Mouse (Mus musculus) kidney, embryonic 16.5 days (tissue): Measurements from ENCODE around the gene Fbxo42. TPM values are rescaled to one million over a fixed set of nuclear protein-coding genes. Genes with fewer than 3 reads are reported as not detected.
"Not testable (repeated sequence)": the region's sequence is repeated elsewhere in the genome, so short reads cannot be mapped to it uniquely, and the experiment has no call there.

Source experiments
- ATAC-seq: fragments of 200-750 bp; cut with Nextera tagmentation; 2 replicates; pipeline ENCODE4 v1.8.0; 2017; ENCODE audit warnings: moderate TSS enrichment; ENCODE audit not compliant: low FRiP score, low TSS enrichment
- H3K27ac ChIP-seq: fragments of 300-500 bp; sonication (generic); 2 replicates; pipeline ENCODE4 v1.5.1; 2014; ENCODE audit warnings: low read length
- H3K27me3 ChIP-seq: fragments of 300-500 bp; sonication (generic); 2 replicates; pipeline ENCODE4 v1.6.1; 2014; ENCODE audit warnings: low read length, control low read depth, mixed read lengths; ENCODE audit not compliant: insufficient read depth
- H3K36me3 ChIP-seq: fragments of 300-500 bp; sonication (generic); 2 replicates; pipeline ENCODE4 v1.6.1; 2014; ENCODE audit warnings: low read length, control low read depth, mixed read lengths; ENCODE audit not compliant: insufficient read depth
- H3K4me1 ChIP-seq: fragments of 300-500 bp; sonication (generic); 2 replicates; pipeline ENCODE4 v1.6.1; 2014; ENCODE audit warnings: low read length, control low read depth, mixed read lengths; ENCODE audit not compliant: insufficient read depth
- H3K4me2 ChIP-seq: fragments of 300-500 bp; sonication (generic); replicated peaks from 2 replicates; pipeline ENCODE4 v1.6.1; 2014; ENCODE audit warnings: low read depth, low read length
- H3K4me3 ChIP-seq: fragments of 300-500 bp; sonication (generic); 2 replicates; pipeline ENCODE4 v1.5.1; 2014; ENCODE audit warnings: mild to moderate bottlenecking, low read length
- H3K9ac ChIP-seq: fragments of 300-500 bp; sonication (generic); replicated peaks from 2 replicates; pipeline ENCODE4 v1.6.1; 2014; ENCODE audit warnings: low read length
- H3K9me3 ChIP-seq: fragments of 300-500 bp; sonication (generic); 2 replicates; pipeline ENCODE4 v1.6.1; 2016; ENCODE audit warnings: low read length, control low read depth
- WGBS: fragments of 180-500 bp; shearing (Covaris S2); extraction: QIAGEN DNeasy Blood & Tissue Kit; methylation state at CpG from one replicate; pipeline ENCODE4 v1.1.7; 2014; 5-methylcytosine and 5-hydroxymethylcytosine counted together
- polyA plus RNA-seq: library from polyadenylated mRNA; unstranded; fragments of >200 nt; fragmentation: Nextera tagmentation; extraction: Ambion mirVana; gene quantifications from 2 replicates; pipeline ENCODE4 v1.2.1, GENCODE M21; 2015

Fbxo42 gene
- polyA plus RNA-seq, 1 experiment from 2014 or later = 21.1 TPM

- Histone ChIP-seq H3K27me3 (no peaks in the 10 kb centered on the region), H3K4me1 (peaks cover 81% of the 10 kb centered on the region), H3K4me2 (no peak overlapping the region), H3K9me3 (no peaks in the 10 kb centered on the region), H3K4me3 (no peak overlapping the region), H3K36me3 (no peaks in the 10 kb centered on the region), H3K9ac (0 out of 2 replicates have a peak overlapping the region, but pooled peaks have one; percentile 42), H3K27ac (peak overlapping the region; percentile 54)
- 49% methylated on average over 8 of the region's 8 CpGs for WGBS
- ATAC-seq = no peak
Measured at GRCm38 (mm10) chr4:141134031-141134441, 13.7 kb upstream of the Fbxo42 start.

GRCm38 (mm10) chr4:141134751-141135530, 12.8 kb upstream of the Fbxo42 start:
- no peak overlapping the region for H3K9ac ChIP-seq
- peak overlapping the region; percentile 54 for H3K27ac ChIP-seq
- WGBS = 76% methylated on average over 20 of the region's 20 CpGs
- no peak for ATAC-seq
- H3K36me3 ChIP-seq = no peaks in the 10 kb centered on the region
- peaks cover 77% of the 10 kb centered on the region for H3K4me1 ChIP-seq
- H3K4me2 ChIP-seq = no peak overlapping the region
- no peak overlapping the region for H3K4me3 ChIP-seq
- H3K9me3 ChIP-seq = no peaks in the 10 kb centered on the region
- no peaks in the 10 kb centered on the region for H3K27me3 ChIP-seq

GRCm38 (mm10) chr4:141136126-141136525, 11.6 kb upstream of the Fbxo42 start:
- 71% methylated on average over 7 of the region's 7 CpGs for WGBS
- ATAC-seq = no peak
- H3K9me3 ChIP-seq = no peaks in the 10 kb centered on the region
- peaks cover 67% of the 10 kb centered on the region for H3K4me1 ChIP-seq
- no peak overlapping the region for H3K4me3 ChIP-seq
- no peak overlapping the region for H3K27ac ChIP-seq
- no peak overlapping the region for H3K9ac ChIP-seq
- H3K4me2 ChIP-seq = no peak overlapping the region
- H3K27me3 ChIP-seq = no peaks in the 10 kb centered on the region
- no peaks in the 10 kb centered on the region for H3K36me3 ChIP-seq

- not testable (repeated sequence) for H3K27me3 ChIP-seq, ATAC-seq, H3K27ac ChIP-seq, H3K9me3 ChIP-seq, H3K36me3 ChIP-seq
- 0 out of 2 replicates have a peak overlapping the region, but pooled peaks have one; percentile 15 for H3K9ac ChIP-seq
- peak overlapping the region; percentile 94 for H3K4me2 ChIP-seq
- peaks cover 55% of the 10 kb centered on the region for H3K4me1 ChIP-seq
- WGBS = 63% methylated on average over 2 of the region's 3 CpGs
- peak overlapping the region; percentile 93; the same call in 1 of the 2 replicates for H3K4me3 ChIP-seq
Measured at GRCm38 (mm10) chr4:141137740-141138139, 10.0 kb upstream of the Fbxo42 start.

- ATAC-seq = peak; percentile 9
- Histone ChIP-seq H3K4me2 (peak overlapping the region; percentile 94), H3K27me3 (no peaks in the 10 kb centered on the region), H3K9me3 (no peaks in the 10 kb centered on the region), H3K36me3 (no peaks in the 10 kb centered on the region), H3K27ac (peak overlapping the region; percentile 97), H3K9ac (peak overlapping the region; percentile 89), H3K4me3 (peak overlapping the region; percentile 93), H3K4me1 (peaks cover 47% of the 10 kb centered on the region)
- under 1% methylated on average over 29 of the region's 29 CpGs for WGBS
Measured at GRCm38 (mm10) chr4:141138425-141139115, 9.1 kb upstream of the Fbxo42 start.

GRCm38 (mm10) chr4:141139116-141139970, 8.4 kb upstream of the Fbxo42 start, which contains the start of gene Szrd1:
Gene Szrd1 (minus strand): TSS chr4:141139775.
- Histone ChIP-seq H3K4me3 (peak within 1 kb of the TSS; percentile 93), H3K4me2 (peak within 1 kb of the TSS; percentile 94), H3K9me3 (no peaks in the 10 kb centered on the region), H3K27ac (peak within 1 kb of the TSS; percentile 97), H3K27me3 (no peaks in the 10 kb centered on the region), H3K9ac (peak within 1 kb of the TSS; percentile 89), H3K36me3 (no peaks in the 10 kb centered on the region), H3K4me1 (peaks cover 41% of the 10 kb centered on the region)
- under 1% methylated on average over 55 of the region's 63 CpGs for WGBS
- peak; percentile 93 for ATAC-seq

GRCm38 (mm10) chr4:141140354-141140753, 7.4 kb upstream of the Fbxo42 start:
- H3K36me3 ChIP-seq, H3K4me2 ChIP-seq, H3K9ac ChIP-seq, ATAC-seq, H3K4me3 ChIP-seq, H3K27me3 ChIP-seq, H3K27ac ChIP-seq, H3K9me3 ChIP-seq: not testable (repeated sequence)
- WGBS = 86% methylated on average over 9 of the region's 9 CpGs
- peaks cover 31% of the 10 kb centered on the region for H3K4me1 ChIP-seq

GRCm38 (mm10) chr4:141140967-141141366, 6.7 kb upstream of the Fbxo42 start:
- peaks cover 28% of the 10 kb centered on the region for H3K4me1 ChIP-seq
- H3K4me2 ChIP-seq = no peak overlapping the region
- H3K27ac ChIP-seq = no peak overlapping the region
- H3K36me3 ChIP-seq = no peaks in the 10 kb centered on the region
- H3K9ac ChIP-seq = no peak overlapping the region
- H3K27me3 ChIP-seq = no peaks in the 10 kb centered on the region
- ATAC-seq = no peak
- H3K4me3 ChIP-seq = no peak overlapping the region
- 88% methylated on average over 6 of the region's 6 CpGs for WGBS
- no peaks in the 10 kb centered on the region for H3K9me3 ChIP-seq

GRCm38 (mm10) chr4:141142285-141142811, 5.4 kb upstream of the Fbxo42 start:
- peak overlapping the region; percentile 39 for H3K4me2 ChIP-seq
- no peak for ATAC-seq

More at GRCm38 (mm10) chr4:141142285-141142811, 5.4 kb upstream of the Fbxo42 start:
- peaks cover 21% of the 10 kb centered on the region for H3K4me1 ChIP-seq
- H3K9me3 ChIP-seq = no peaks in the 10 kb centered on the region
- H3K36me3 ChIP-seq = no peaks in the 10 kb centered on the region
- WGBS = 22% methylated on average over 9 of the region's 9 CpGs
- no peaks in the 10 kb centered on the region for H3K27me3 ChIP-seq
- H3K27ac ChIP-seq = no peak overlapping the region
- peak overlapping the region; percentile 53 for H3K9ac ChIP-seq
- peak overlapping the region; percentile 15; the same call in 1 of the 2 replicates for H3K4me3 ChIP-seq
